Mouse (Mus musculus): Measurements from ENCODE around the gene Yy1. TPM values are rescaled to one million over a fixed set of nuclear protein-coding genes. Genes with fewer than 3 reads are reported as not detected.
A peak's percentile ranks its signal among the peaks of the same experiment; 100 is the strongest.

Yy1 gene
- polyA plus RNA-seq, 1 experiment from 2014 or later = 8.8 TPM

DNA sequence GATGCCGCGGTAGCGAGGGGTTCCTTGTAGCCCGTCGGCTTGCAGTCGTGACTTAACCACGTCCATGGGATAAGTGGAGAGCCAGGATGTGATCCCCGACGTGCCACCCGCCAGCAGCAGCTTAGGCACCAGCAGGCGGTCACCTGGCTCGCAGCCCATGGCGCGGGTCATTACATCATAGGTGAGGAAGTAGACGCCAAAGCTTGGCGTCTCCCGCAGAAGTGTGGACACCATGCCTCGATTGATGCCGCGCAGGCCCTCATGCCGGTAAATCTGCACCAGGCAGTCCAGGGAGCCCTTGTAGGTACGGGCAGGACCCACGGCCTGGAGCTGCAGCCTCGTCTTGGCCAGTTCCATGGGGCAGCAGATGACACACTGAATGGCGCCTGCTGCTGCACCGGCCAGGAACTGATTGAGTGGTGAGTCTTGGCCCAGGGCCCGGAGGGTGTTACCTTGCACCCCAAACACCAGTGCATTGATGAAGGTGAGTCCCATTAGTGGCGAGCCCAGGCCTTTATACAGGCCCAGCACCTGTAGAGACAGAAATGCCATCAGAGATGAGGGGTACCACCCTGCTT lies 34.3 kb downstream of the Yy1 start:
- H3K4me3 ChIP-seq (replicated peaks) = no peak overlapping the region
- H3K4me2 ChIP-seq = no peak overlapping the region
- WGBS (ENCODE audit: insufficient replicate concordance) = 89% methylated on average over 28 of the region's 28 CpGs
- ATAC-seq (ENCODE audit: insufficient read depth) = no peak
- no peak overlapping the region for H3K9ac ChIP-seq
- no peaks in the 10 kb centered on the region for H3K27me3 ChIP-seq
- H3K4me1 ChIP-seq (replicated peaks) = no peaks in the 10 kb centered on the region
- no peak overlapping the region for H3K27ac ChIP-seq (replicated peaks)
- H3K36me3 ChIP-seq (replicated peaks) = peaks cover 21% of the 10 kb centered on the region; the same call in 1 of the 2 replicates
- no peaks in the 10 kb centered on the region for H3K9me3 ChIP-seq (replicated peaks)

DNA sequence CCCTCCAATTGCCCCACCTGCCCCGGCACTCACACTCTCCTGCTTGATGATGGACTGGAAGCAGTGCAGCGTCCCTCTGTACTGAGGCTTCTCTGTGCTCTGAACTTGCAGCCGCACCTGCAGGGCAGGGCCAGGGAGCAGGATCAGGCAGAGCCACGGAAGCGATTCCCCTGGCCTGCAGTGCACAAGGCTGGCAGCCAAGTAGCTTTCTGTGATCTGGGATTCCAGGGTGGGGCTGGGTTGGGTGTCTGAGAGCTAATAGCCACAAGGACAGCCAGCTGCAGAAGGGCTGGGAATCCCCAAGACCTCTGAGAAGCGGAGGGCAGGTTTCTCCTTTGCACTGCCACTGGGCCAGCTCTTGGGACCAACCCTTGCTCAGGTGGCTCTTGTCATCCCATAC lies 34.9 kb downstream of the Yy1 start:
- Histone ChIP-seq H3K9ac (no peak overlapping the region), H3K27ac (replicated peaks) (no peak overlapping the region), H3K4me1 (replicated peaks) (peaks cover 4% of the 10 kb centered on the region; the same call in 1 of the 2 replicates), H3K27me3 (no peaks in the 10 kb centered on the region), H3K9me3 (replicated peaks) (no peaks in the 10 kb centered on the region), H3K4me3 (replicated peaks) (no peak overlapping the region), H3K4me2 (no peak overlapping the region), H3K36me3 (replicated peaks) (peaks cover 21% of the 10 kb centered on the region; the same call in 1 of the 2 replicates)
- ATAC-seq (ENCODE audit: insufficient read depth) = no peak
- WGBS (ENCODE audit: insufficient replicate concordance) = 90% methylated on average over 6 of the region's 6 CpGs

DNA sequence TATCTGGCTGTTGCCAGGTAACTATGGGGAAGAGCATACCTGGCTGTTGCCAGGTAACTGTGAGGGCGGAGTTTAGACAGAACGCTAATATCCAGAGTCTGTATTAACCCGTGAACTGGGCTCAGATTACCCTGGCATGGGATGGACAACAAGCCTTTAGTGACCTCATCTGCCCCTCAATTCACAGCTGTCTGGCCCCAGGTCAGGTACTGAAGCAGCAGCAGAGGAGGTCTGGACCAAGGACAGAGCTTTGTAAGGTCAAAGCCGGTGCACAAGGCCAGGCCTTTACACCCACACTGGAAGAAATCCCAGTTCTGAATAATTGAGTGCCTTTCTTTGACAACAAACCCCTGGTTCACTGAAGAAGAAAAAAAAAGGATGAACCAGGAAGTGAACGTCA lies 36.9 kb downstream of the Yy1 start:
- Histone ChIP-seq H3K9me3 (replicated peaks) (no peaks in the 10 kb centered on the region), H3K4me2 (no peak overlapping the region), H3K4me3 (replicated peaks) (no peak overlapping the region), H3K27ac (replicated peaks) (no peak overlapping the region), H3K27me3 (peaks cover 3% of the 10 kb centered on the region; the same call in 1 of the 2 replicates), H3K4me1 (replicated peaks) (peaks cover 6% of the 10 kb centered on the region), H3K9ac (no peak overlapping the region), H3K36me3 (replicated peaks) (peaks cover 21% of the 10 kb centered on the region; the same call in 1 of the 2 replicates)
- WGBS (ENCODE audit: insufficient replicate concordance) = 73% methylated on average over 5 of the region's 5 CpGs
- no peak for ATAC-seq (ENCODE audit: insufficient read depth)

DNA sequence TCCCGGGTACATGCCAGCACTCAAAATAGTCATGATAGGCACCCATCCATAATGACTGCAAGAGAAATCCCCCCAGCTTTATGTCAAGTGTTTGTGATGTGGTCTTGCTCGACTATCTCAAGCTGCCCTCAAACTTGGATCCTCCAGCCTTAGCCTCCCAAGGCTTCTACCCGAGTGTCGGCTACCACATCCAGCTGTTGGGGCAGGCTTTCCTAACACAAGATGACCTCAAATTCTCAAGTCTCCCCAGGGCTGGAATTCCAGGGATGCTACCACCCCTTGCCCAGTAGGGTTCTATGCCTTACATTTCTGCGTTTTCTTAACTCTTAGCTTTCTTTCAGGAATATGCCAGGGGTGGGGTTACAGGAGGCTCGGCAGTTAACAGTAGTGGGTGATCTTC lies 37.6 kb downstream of the Yy1 start:
- Histone ChIP-seq H3K4me2 (no peak overlapping the region), H3K36me3 (replicated peaks) (peaks cover 21% of the 10 kb centered on the region; the same call in 1 of the 2 replicates), H3K9me3 (replicated peaks) (no peaks in the 10 kb centered on the region), H3K9ac (no peak overlapping the region), H3K27me3 (peaks cover 6% of the 10 kb centered on the region; the same call in 1 of the 2 replicates), H3K27ac (replicated peaks) (no peak overlapping the region), H3K4me1 (replicated peaks) (peaks cover 13% of the 10 kb centered on the region), H3K4me3 (replicated peaks) (no peak overlapping the region)
- WGBS (ENCODE audit: insufficient replicate concordance) = 77% methylated on average over 6 of the region's 6 CpGs
- no peak for ATAC-seq (ENCODE audit: insufficient read depth)

DNA sequence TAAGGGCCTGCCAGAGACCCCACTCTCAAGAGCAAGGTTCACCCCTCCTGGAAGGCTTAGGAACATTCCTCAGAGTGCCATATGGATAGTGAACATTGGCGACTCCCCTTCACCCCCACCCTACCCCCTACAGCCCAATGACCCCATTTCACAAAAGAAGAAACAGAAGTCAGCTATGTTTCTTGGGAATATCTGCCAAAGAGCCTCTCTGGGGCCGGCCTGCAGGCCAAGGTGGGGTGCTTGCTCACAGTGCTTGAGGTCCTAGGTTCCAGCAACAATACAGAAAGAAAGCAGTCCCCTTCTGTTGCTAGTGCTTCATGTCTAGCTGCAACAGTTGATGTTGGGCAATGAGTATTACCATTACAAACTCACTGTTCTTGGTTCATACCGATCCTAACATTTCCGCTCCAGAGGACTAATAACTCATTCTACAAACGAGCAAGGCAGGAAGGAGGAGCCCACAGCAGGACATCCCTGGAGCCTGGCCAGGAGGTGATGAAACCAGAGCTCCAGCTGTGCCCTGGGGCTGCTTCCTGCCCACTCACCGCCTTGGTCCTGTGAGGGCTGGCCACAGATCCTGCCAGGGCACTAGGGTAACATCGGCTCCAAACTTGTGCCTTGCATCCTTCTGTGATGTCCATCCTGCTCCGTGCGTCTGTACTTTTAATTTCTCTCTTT lies 39.3 kb downstream of the Yy1 start:
- Histone ChIP-seq H3K4me2 (no peak overlapping the region), H3K27me3 (peaks cover 6% of the 10 kb centered on the region; the same call in 1 of the 2 replicates), H3K36me3 (replicated peaks) (peaks cover 12% of the 10 kb centered on the region; the same call in 1 of the 2 replicates), H3K27ac (replicated peaks) (no peak overlapping the region), H3K9ac (no peak overlapping the region), H3K4me1 (replicated peaks) (peaks cover 31% of the 10 kb centered on the region), H3K4me3 (replicated peaks) (no peak overlapping the region), H3K9me3 (replicated peaks) (no peaks in the 10 kb centered on the region)
- WGBS (ENCODE audit: insufficient replicate concordance) = 64% methylated on average over 9 of the region's 9 CpGs
- no peak for ATAC-seq (ENCODE audit: insufficient read depth)

DNA sequence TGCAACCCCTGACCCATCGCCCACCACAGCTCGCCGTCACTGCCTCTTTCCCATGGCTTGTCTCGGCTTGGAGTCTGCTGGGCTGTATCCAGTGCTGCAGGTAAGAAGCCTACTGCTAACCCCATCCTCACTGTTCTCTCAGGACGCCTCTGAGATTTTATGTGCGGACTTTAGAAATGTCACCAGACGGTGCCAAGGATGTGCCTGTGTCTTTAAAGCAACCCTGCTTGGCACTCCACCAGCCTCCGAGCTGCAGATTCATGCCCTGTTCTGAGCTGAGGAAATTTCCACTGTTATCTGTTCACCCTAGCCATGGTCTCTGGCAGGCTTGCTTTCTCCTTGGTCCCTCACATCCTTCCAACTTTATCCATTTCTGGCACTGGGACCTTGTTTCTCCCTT lies 40.1 kb downstream of the Yy1 start:
- H3K36me3 ChIP-seq (replicated peaks) = peaks cover 6% of the 10 kb centered on the region; the same call in 1 of the 2 replicates
- H3K27me3 ChIP-seq = peaks cover 6% of the 10 kb centered on the region; the same call in 1 of the 2 replicates
- ATAC-seq (ENCODE audit: insufficient read depth) = no peak
- WGBS (ENCODE audit: insufficient replicate concordance) = 77% methylated on average over 8 of the region's 8 CpGs
- H3K9me3 ChIP-seq (replicated peaks) = no peaks in the 10 kb centered on the region
- H3K4me2 ChIP-seq = no peak overlapping the region
- H3K4me3 ChIP-seq (replicated peaks) = no peak overlapping the region
- H3K27ac ChIP-seq (replicated peaks) = no peak overlapping the region
- no peak overlapping the region for H3K9ac ChIP-seq
- H3K4me1 ChIP-seq (replicated peaks) = peaks cover 38% of the 10 kb centered on the region

DNA sequence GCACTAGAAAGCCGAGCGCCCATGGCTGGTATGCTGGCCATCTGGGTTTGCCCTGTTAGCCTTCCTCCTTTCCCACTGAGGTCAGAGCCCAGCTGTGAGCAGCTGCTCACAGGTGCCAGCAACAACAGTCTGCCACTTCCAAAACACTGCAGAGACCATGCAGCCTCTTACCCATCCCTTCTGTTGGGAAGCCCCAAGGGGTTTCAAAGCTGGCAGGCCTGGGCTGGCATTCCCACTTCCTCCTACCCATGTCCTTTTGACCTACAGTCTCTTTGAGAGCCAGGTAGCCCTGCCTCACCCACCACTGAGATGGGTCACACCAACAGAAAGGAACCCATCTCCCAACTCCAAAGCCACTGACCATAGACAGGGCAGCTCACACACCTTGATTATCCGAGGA lies 40.6 kb downstream of the Yy1 start:
- Histone ChIP-seq H3K27me3 (peaks cover 6% of the 10 kb centered on the region; the same call in 1 of the 2 replicates), H3K4me1 (replicated peaks) (peaks cover 43% of the 10 kb centered on the region), H3K36me3 (replicated peaks) (peaks cover under 1% of the 10 kb centered on the region; the same call in 1 of the 2 replicates), H3K9me3 (replicated peaks) (no peaks in the 10 kb centered on the region), H3K27ac (replicated peaks) (no peak overlapping the region), H3K9ac (no peak overlapping the region), H3K4me2 (no peak overlapping the region), H3K4me3 (replicated peaks) (no peak overlapping the region)
- WGBS (ENCODE audit: insufficient replicate concordance) = 74% methylated on average over 3 of the region's 3 CpGs
- ATAC-seq (ENCODE audit: insufficient read depth) = no peak

DNA sequence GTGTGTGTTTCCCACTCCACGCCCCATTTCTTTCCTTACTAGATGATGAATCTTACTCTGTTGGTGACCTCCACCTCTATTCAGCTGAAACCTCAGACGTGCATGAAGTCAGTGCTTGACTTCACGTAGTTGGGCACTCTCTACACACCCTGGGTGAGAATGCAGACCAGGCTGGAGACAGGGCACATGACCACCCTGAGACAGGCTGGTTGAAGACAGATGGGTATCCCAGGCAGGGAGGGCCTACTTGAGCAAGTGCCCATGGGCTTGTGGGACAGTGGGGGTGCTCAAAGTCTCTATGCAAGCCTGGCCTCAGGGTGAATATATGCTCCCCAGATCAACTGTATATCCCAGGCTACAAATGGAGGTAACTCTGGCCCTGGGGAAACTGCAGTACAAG lies 41.6 kb downstream of the Yy1 start:
- Histone ChIP-seq H3K4me2 (no peak overlapping the region), H3K27me3 (peaks cover 6% of the 10 kb centered on the region; the same call in 1 of the 2 replicates), H3K9ac (no peak overlapping the region), H3K9me3 (replicated peaks) (no peaks in the 10 kb centered on the region), H3K4me3 (replicated peaks) (no peak overlapping the region), H3K36me3 (replicated peaks) (no peaks in the 10 kb centered on the region), H3K4me1 (replicated peaks) (peaks cover 44% of the 10 kb centered on the region), H3K27ac (replicated peaks) (no peak overlapping the region)
- WGBS (ENCODE audit: insufficient replicate concordance) = 76% methylated on average over 3 of the region's 3 CpGs
- no peak for ATAC-seq (ENCODE audit: insufficient read depth)

DNA sequence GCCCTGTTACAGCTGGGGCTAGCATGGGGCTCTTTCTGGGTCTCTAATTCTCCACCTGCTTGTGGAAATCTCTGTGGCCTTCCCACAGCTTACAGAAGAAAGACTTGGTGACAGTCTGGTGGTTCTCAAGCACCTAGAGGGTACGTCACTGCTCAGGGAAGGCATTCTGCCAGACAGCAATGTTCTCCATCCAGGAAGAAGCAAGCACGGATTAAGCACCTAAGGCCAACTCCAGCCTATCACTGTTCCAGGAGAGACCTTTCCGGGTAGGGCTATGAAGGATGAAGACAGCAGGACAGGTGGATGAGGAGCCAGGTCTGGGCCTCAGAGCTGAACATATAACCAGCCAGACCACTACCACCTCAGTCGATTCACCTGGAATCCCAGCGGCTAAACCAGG lies 42.0 kb downstream of the Yy1 start:
- H3K9ac ChIP-seq = peak overlapping the region; percentile 61
- no peaks in the 10 kb centered on the region for H3K9me3 ChIP-seq (replicated peaks)
- no peaks in the 10 kb centered on the region for H3K36me3 ChIP-seq (replicated peaks)
- no peak for ATAC-seq (ENCODE audit: insufficient read depth)
- peak overlapping the region; percentile 67 for H3K4me3 ChIP-seq (replicated peaks)
- 50% methylated on average over 5 of the region's 5 CpGs for WGBS (ENCODE audit: insufficient replicate concordance)
- peaks cover 44% of the 10 kb centered on the region for H3K4me1 ChIP-seq (replicated peaks)
- peak overlapping the region; percentile 99 for H3K4me2 ChIP-seq
- H3K27ac ChIP-seq (replicated peaks) = no peak overlapping the region
- H3K27me3 ChIP-seq = peaks cover 6% of the 10 kb centered on the region; the same call in 1 of the 2 replicates

DNA sequence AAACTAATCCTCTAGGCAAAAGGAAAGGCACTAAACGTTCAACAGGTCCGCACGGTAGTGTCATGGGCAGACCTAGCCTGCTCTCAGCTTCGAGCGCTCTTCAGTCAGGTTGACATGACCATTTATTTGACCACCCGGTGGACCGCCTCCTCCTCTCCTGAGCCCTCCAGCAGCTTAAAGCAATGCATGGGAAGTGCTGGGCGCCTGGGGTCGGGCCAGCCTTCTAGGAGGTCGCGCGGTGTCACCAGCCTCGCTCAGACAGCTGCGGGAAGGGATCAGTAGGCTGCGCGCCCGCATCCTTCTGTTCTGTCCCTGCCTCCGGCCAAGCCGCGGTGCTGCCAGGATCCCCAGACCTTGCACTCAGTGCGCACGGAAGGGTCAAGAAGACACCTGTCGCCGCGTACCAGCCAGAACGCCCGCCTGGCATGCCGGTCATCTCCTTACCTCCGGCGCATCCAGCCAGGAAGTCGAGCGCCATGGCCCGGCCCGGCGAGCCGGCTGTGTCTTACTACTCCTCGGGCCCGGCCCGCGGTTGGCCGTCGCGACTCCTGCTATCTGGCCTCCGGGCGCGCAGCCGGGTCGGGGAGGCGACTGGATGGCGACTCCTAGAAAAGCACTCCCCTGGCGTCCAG lies 42.6 kb downstream of the Yy1 start:
- H3K4me1 ChIP-seq (replicated peaks) = peaks cover 44% of the 10 kb centered on the region
- H3K9me3 ChIP-seq (replicated peaks) = no peaks in the 10 kb centered on the region
- ATAC-seq (ENCODE audit: insufficient read depth) = peak; percentile 1
- H3K4me2 ChIP-seq = peak overlapping the region; percentile 99
- H3K4me3 ChIP-seq (replicated peaks) = peak overlapping the region; percentile 67
- peak overlapping the region; percentile 61; the same call in 1 of the 2 replicates for H3K27ac ChIP-seq (replicated peaks)
- no peaks in the 10 kb centered on the region for H3K36me3 ChIP-seq (replicated peaks)
- whole genome bisulfite sequencing (ENCODE audit: insufficient replicate concordance) = 6% methylated on average over 51 of the region's 51 CpGs
- peak overlapping the region; percentile 61 for H3K9ac ChIP-seq
- peaks cover 6% of the 10 kb centered on the region; the same call in 1 of the 2 replicates for H3K27me3 ChIP-seq

DNA sequence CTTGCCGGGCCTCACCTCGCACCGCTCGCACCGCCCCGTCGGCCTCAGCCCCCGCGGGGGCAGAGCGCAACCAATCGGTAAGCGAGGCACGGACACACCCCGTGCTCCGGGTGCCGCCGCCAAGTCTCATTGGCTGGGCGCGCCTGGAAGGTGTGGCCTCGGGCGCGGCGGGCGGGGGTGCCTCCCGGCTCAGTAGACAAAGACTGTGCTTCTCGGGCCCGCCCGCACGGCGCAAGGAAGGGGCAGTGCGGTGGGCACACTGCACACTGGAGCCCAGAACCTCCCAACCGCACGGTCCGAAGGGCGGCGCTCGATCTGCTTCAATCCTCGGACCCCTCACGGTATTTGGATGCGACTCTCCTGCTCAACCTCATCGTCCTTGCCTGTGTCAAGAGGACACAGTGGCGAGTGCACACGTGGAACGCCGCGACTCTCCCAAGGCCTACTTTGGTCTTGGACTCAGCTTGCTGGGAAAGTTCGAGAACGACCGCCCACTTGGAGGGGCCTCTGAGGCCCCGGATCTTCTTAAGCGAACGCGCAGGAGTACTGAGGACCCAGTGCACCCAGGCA lies 43.2 kb downstream of the Yy1 start, which contains the start of the genes Slc25a29 and Slc25a47:
Slc25a29 (minus strand) TSS at position 44 of the 570 bp plus-strand sequence.
Slc25a47 (plus strand) TSS at position 207 of the 570 bp plus-strand sequence.
- Histone ChIP-seq H3K36me3 (replicated peaks) (no peaks in the 10 kb centered on the region), H3K27me3 (peaks cover 6% of the 10 kb centered on the region; the same call in 1 of the 2 replicates), H3K4me2 (peak within 1 kb of the TSS; percentile 99), H3K4me1 (replicated peaks) (peaks cover 44% of the 10 kb centered on the region), H3K4me3 (replicated peaks) (peak within 1 kb of the TSS; percentile 67), H3K9ac (peak within 1 kb of the TSS; percentile 64), H3K27ac (replicated peaks) (peak within 1 kb of the TSS; percentile 68), H3K9me3 (replicated peaks) (no peaks in the 10 kb centered on the region)
- ATAC-seq (ENCODE audit: insufficient read depth) = peak; percentile 99
- WGBS (ENCODE audit: insufficient replicate concordance) = under 1% methylated on average over 53 of the region's 53 CpGs

All from liver, embryonic 15.5 days (tissue).